Mouse (Mus musculus): Measurements from ENCODE around the gene Ubr4.

DNA sequence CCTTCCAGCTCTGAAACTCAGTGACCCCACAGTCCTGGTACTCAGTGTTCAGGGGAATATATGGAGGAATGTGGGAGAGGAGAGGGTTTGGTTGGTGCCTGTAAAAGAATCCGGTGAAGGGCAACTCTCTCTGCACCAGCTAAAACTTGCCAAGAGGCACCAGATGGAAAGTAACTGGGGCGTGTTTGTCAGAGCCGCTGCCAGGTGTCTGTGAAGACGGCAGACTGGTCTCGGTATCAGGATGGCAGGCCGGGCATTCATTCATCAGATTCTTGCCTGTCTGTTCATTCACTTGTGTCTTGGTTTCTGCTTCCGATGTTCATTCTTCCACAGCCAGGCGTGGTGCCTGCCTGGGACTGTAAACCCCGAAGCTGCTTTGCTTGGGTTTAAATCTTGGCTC lies 184.3 kb downstream of the Ubr4 start:
- TF ChIP-seq CTCF (IDR thresholded peaks at IDR 0.05; ENCODE audit: insufficient read depth, low read length) (no peak), POLR2A (IDR thresholded peaks at IDR 0.05; ENCODE audit: borderline replicate concordance, extremely low read depth, low read depth, low read length) (no peak)
